Mouse (Mus musculus) lung, adult 2 months (tissue): ENCODE data around the gene Camkmt.

Experiments used
- CTCF ChIP-seq: fragments of 200-500 bp; IDR thresholded peaks from 2 replicates; pipeline ENCODE4 v1.5.1; 2011; ENCODE audit warnings: mild to moderate bottlenecking, low read length, control low read depth; ENCODE audit not compliant: insufficient read depth
- POLR2A ChIP-seq: fragments of 200-500 bp; IDR thresholded peaks from 2 replicates; pipeline ENCODE4 v1.6.1; 2011; ENCODE audit warnings: low read depth, mild to moderate bottlenecking, control low read depth, low read length, borderline replicate concordance; ENCODE audit errors: extremely low read depth

DNA sequence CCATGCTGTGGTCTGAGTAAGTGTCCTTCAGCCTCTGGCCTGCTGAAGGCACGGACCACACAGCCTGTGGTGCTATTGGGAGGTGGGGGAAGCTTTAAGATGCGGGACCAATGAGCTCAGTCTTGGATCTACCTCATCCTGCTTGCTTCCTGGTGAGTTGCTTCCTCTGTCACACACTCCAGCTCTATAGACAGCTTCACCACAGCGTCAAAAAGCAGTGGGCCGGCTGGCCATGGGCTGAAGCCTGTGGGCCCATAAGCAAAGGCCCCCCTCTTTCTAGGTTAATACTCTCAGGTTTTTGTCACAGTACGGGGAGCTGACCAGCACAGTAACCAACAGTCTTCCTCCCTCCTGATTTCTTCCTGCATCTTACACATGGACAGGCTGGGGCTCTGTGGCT, 314.8 kb downstream of the Camkmt start:
- TF ChIP-seq POLR2A: no peak
- no peak for TF ChIP-seq CTCF
